Mouse (Mus musculus): ENCODE results near the gene Hmbs. TPM values are rescaled to one million over a fixed set of nuclear protein-coding genes. Genes with fewer than 3 reads are reported as not detected.
A peak's percentile ranks its signal among the peaks of the same experiment; 100 is the strongest.
"Not testable (repeated sequence)": the region's sequence is repeated elsewhere in the genome, so short reads cannot be mapped to it uniquely, and the experiment has no call there.

The Hmbs gene
- total RNA-seq (2022), result 10 to 100 TPM; 24.2 to 26.1 (median 25.2) TPM

- peak; percentile 82 to 84 for DNase-seq (ENCODE audit: low spot score in 2 of 2)
Observed at GRCm38 (mm10) chr9:44343781-44344421, at the start of gene Hmbs. TSS of gene Hmbs (minus strand) at chr9:44344228.

GRCm38 (mm10) chr9:44391466-44391865 lies 47.4 kb upstream of the Hmbs start:
- DNase-seq (ENCODE audit: low spot score in 2 of 2), result peak; percentile 54 to 62

- no peak for DNase-seq (ENCODE audit: low spot score in 2 of 2)
Observed at GRCm38 (mm10) chr9:44389273-44389672, 45.2 kb upstream of the Hmbs start.

- DNase-seq (ENCODE audit: low spot score in 2 of 2), result no peak
Observed at GRCm38 (mm10) chr9:44387221-44387620, 43.2 kb upstream of the Hmbs start.

GRCm38 (mm10) chr9:44384596-44384995 lies 40.6 kb upstream of the Hmbs start:
- DNase-seq (ENCODE audit: low spot score in 2 of 2), result no peak

GRCm38 (mm10) chr9:44379862-44380261 lies 35.8 kb upstream of the Hmbs start:
- DNase-seq (ENCODE audit: low spot score in 2 of 2), result peak in 1 of 2 experiments; percentile 24

- peak; percentile 99 for DNase-seq (ENCODE audit: low spot score in 2 of 2)
Observed at GRCm38 (mm10) chr9:44379054-44379834, 35.2 kb upstream of the Hmbs start, which contains the start of gene Hyou1. TSS of gene Hyou1 (plus strand) at chr9:44379490.

- no peak for DNase-seq (ENCODE audit: low spot score in 2 of 2)
Observed at GRCm38 (mm10) chr9:44378153-44378730, 34.2 kb upstream of the Hmbs start.

GRCm38 (mm10) chr9:44377335-44377734 lies 33.3 kb upstream of the Hmbs start:
- DNase-seq (ENCODE audit: low spot score in 2 of 2), result not testable (repeated sequence)

GRCm38 (mm10) chr9:44376141-44376540 lies 32.1 kb upstream of the Hmbs start:
- no peak for DNase-seq (ENCODE audit: low spot score in 2 of 2)

GRCm38 (mm10) chr9:44373386-44373785 lies 29.4 kb upstream of the Hmbs start:
- DNase-seq (ENCODE audit: low spot score in 2 of 2), result no peak

- DNase-seq (ENCODE audit: low spot score in 2 of 2), result no peak
Observed at GRCm38 (mm10) chr9:44364480-44364879, 20.5 kb upstream of the Hmbs start.

GRCm38 (mm10) chr9:44361931-44362330 lies 17.9 kb upstream of the Hmbs start:
- not testable (repeated sequence) for DNase-seq (ENCODE audit: low spot score in 2 of 2)

GRCm38 (mm10) chr9:44361190-44361917 lies 17.3 kb upstream of the Hmbs start, which contains the start of gene Vps11:
TSS of gene Vps11 (minus strand) at chr9:44361670.
- peak; percentile 86 to 92 for DNase-seq (ENCODE audit: low spot score in 2 of 2)

- no peak for DNase-seq (ENCODE audit: low spot score in 2 of 2)
Observed at GRCm38 (mm10) chr9:44357207-44357606, 13.2 kb upstream of the Hmbs start.

GRCm38 (mm10) chr9:44353142-44353541 lies 9.1 kb upstream of the Hmbs start:
- no peak for DNase-seq (ENCODE audit: low spot score in 2 of 2)

- no peak for DNase-seq (ENCODE audit: low spot score in 2 of 2)
Observed at GRCm38 (mm10) chr9:44352337-44352736, 8.3 kb upstream of the Hmbs start.

- no peak for DNase-seq (ENCODE audit: low spot score in 2 of 2)
Observed at GRCm38 (mm10) chr9:44351396-44351795, 7.4 kb upstream of the Hmbs start.

- no peak for DNase-seq (ENCODE audit: low spot score in 2 of 2)
Observed at GRCm38 (mm10) chr9:44348546-44348945, 4.5 kb upstream of the Hmbs start.

GRCm38 (mm10) chr9:44347621-44348020 lies 3.6 kb upstream of the Hmbs start:
- DNase-seq (ENCODE audit: low spot score in 2 of 2), result no peak

GRCm38 (mm10) chr9:44347166-44347565 lies 3.1 kb upstream of the Hmbs start:
- DNase-seq (ENCODE audit: low spot score in 2 of 2), result no peak
